Mouse (Mus musculus) hindbrain, postnatal 0 days (tissue): ENCODE results near the gene Defb21. TPM values are rescaled to one million over a fixed set of nuclear protein-coding genes. Genes with fewer than 3 reads are reported as not detected.

Experiments
- ATAC-seq: fragments of 200-750 bp; cut with Nextera tagmentation; 2 replicates; pipeline ENCODE4 v1.8.0; 2017; ENCODE audit warnings: mild to moderate bottlenecking, moderate TSS enrichment, moderate library complexity
- DNase-seq: peaks from one replicate; pipeline ENCODE4 v3.0.0-alpha.2; 2015; ENCODE audit warnings: low spot score
- H3K27ac ChIP-seq: fragments of 300-500 bp; sonication (generic); 2 replicates; pipeline ENCODE4 v1.5.1; 2014; ENCODE audit warnings: mild to moderate bottlenecking
- H3K27me3 ChIP-seq: fragments of 300-500 bp; sonication (generic); 2 replicates; pipeline ENCODE4 v1.6.1; 2014; ENCODE audit warnings: low read length, mixed read lengths; ENCODE audit not compliant: insufficient read depth
- H3K36me3 ChIP-seq: fragments of 300-500 bp; sonication (generic); 2 replicates; pipeline ENCODE4 v1.6.1; 2014; ENCODE audit warnings: low read length, mixed read lengths; ENCODE audit not compliant: insufficient read depth
- H3K4me1 ChIP-seq: fragments of 300-500 bp; sonication (generic); 2 replicates; pipeline ENCODE4 v1.6.1; 2014; ENCODE audit warnings: antibody characterized with exemption, low read length, mixed read lengths; ENCODE audit not compliant: insufficient read depth
- H3K4me2 ChIP-seq: fragments of 300-500 bp; sonication (generic); 2 replicates; pipeline ENCODE4 v1.6.1; 2014; ENCODE audit warnings: low read depth, mild to moderate bottlenecking, low read length, moderate library complexity, mixed read lengths
- H3K4me3 ChIP-seq: fragments of 300-500 bp; sonication (generic); 2 replicates; pipeline ENCODE4 v1.5.1; 2014; ENCODE audit warnings: low read length
- H3K9ac ChIP-seq: fragments of 300-500 bp; sonication (generic); replicated peaks from 2 replicates; pipeline ENCODE4 v1.6.1; 2014; ENCODE audit warnings: mild to moderate bottlenecking, low read length, moderate library complexity, mixed read lengths
- H3K9me3 ChIP-seq: fragments of 300-500 bp; sonication (generic); 2 replicates; pipeline ENCODE4 v1.6.1; 2016; ENCODE audit warnings: low read length, mixed read lengths
- CTCF ChIP-seq: IDR thresholded peaks from 2 replicates; pipeline ENCODE4 v1.5.1; 2016; ENCODE audit warnings: antibody characterized with exemption, control low read depth, low read depth
- WGBS: fragments of 180-500 bp; shearing (Covaris S2); extraction: QIAGEN DNeasy Blood & Tissue Kit; methylation state at CpG from one replicate; pipeline ENCODE4 v1.1.7; 2014; 5-methylcytosine and 5-hydroxymethylcytosine counted together
- polyA plus RNA-seq: library from polyadenylated mRNA; unstranded; fragments of >200 nt; fragmentation: Nextera tagmentation; extraction: Ambion mirVana; gene quantifications from 2 replicates; pipeline ENCODE4 v1.2.1, GENCODE M21; 2015
- total RNA-seq: library from RNA; depleted of rRNA; stranded (reverse); fragments of >200 nt; gene quantifications from 2 replicates; pipeline ENCODE4 v1.2.3, GENCODE M21; 2014; rRNA removed

Gene Defb21
- total and polyA plus RNA-seq, 2 experiments from 2014 or later: not detected

- peak; percentile 52 for TF ChIP-seq CTCF
- Histone ChIP-seq H3K4me2 (no peak overlapping the region), H3K36me3 (no peaks in the 10 kb centered on the region), H3K4me3 (no peak overlapping the region), H3K27ac (no peak overlapping the region), H3K4me1 (no peaks in the 10 kb centered on the region), H3K9ac (no peak overlapping the region), H3K9me3 (no peaks in the 10 kb centered on the region), H3K27me3 (no peaks in the 10 kb centered on the region)
- DNase-seq (no peak), ATAC-seq (no peak)
- WGBS: 67% methylated on average over 5 of the region's 5 CpGs
Observed at GRCm38 (mm10) chr2:152617374-152617773, 44.8 kb downstream of the Defb21 start.

DNA sequence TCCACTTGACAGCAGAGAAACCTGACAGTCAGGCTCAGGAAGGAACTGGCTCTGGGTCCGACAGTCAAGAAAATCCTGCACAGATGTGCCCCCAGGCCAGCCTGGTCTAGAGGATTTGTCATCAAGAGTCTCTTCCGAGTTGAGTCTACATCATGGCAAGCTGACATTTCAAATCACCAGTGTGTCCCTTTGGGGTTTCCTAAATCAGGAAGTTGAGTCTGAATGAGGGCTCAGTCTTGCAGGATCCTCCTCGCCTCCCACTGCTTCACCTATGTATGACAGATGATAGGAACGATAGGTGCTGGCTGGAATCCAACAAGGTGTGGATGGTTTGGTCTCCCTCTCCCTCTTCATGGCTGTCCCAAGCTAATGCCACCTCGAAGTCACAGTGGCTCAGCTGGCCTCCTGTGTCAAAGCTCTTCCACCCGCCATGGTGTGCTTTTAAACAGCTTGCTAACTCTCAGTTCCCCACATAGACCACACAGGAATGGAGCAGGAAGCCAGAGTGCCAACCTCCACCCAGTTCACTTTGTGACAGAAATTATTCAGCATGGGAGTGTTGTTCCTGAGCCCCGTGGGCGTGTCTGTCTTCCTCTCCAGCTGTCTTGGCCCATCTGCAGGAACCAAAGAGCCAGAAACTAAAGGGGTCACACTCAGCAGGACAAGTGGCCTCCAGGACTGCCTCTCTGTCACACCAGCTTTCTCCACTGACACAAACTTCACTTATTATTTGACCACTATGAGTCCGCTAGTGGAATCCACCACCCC lies 48.0 kb downstream of the Defb21 start:
- H3K36me3 ChIP-seq: no peaks in the 10 kb centered on the region
- H3K9me3 ChIP-seq: no peaks in the 10 kb centered on the region
- no peak for TF ChIP-seq CTCF
- H3K4me2 ChIP-seq: no peak overlapping the region
- no peaks in the 10 kb centered on the region for H3K4me1 ChIP-seq
- DNase-seq (no peak), ATAC-seq (no peak)
- WGBS: 67% methylated on average over 9 of the region's 9 CpGs
- H3K4me3 ChIP-seq: no peak overlapping the region
- no peak overlapping the region for H3K9ac ChIP-seq
- no peak overlapping the region for H3K27ac ChIP-seq
- H3K27me3 ChIP-seq: no peaks in the 10 kb centered on the region

GRCm38 (mm10) chr2:152622151-152622550 lies 49.6 kb downstream of the Defb21 start:
- Histone ChIP-seq H3K27ac (no peak overlapping the region), H3K9ac (no peak overlapping the region), H3K4me1 (0 out of 2 replicates have a peak, but pooled peaks cover 4% of the 10 kb centered on the region), H3K27me3 (0 out of 2 replicates have a peak, but pooled peaks cover 4% of the 10 kb centered on the region), H3K36me3 (no peaks in the 10 kb centered on the region), H3K9me3 (no peaks in the 10 kb centered on the region), H3K4me3 (no peak overlapping the region), H3K4me2 (no peak overlapping the region)
- WGBS: 91% methylated on average over 13 of the region's 13 CpGs
- DNase-seq: no peak
- ATAC-seq: no peak
- TF ChIP-seq CTCF: no peak

- DNase-seq (no peak), ATAC-seq (no peak)
- H3K9me3 ChIP-seq: no peaks in the 10 kb centered on the region
- no peak for TF ChIP-seq CTCF
- H3K4me2 ChIP-seq: no peak within 1 kb of the TSS
- H3K4me3 ChIP-seq: no peak within 1 kb of the TSS
- H3K36me3 ChIP-seq: no peaks in the 10 kb centered on the region
- H3K27me3 ChIP-seq: peaks cover 10% of the 10 kb centered on the region; the same call in 1 of the 2 replicates
- no peak within 1 kb of the TSS for H3K27ac ChIP-seq
- 0 out of 2 replicates have a peak, but pooled peaks cover 4% of the 10 kb centered on the region for H3K4me1 ChIP-seq
- 81% methylated on average over 7 of the region's 7 CpGs for WGBS
- no peak within 1 kb of the TSS for H3K9ac ChIP-seq
Observed at GRCm38 (mm10) chr2:152622953-152623352, 50.4 kb downstream of the Defb21 start, which contains the start of gene Defb25. Defb25 (minus strand) TSS chr2:152623053.

Other genes with a start within 250 kb of the Defb21 start
- gene Rbck1, start 240.1 kb upstream of the Defb21 start, total RNA-seq: 119 and 135 TPM in 2 replicates
- 77.9 and 81.6 TPM in 2 replicates for gene Rbck1, start 240.1 kb upstream of the Defb21 start, polyA plus RNA-seq
- gene Trib3, start 228.7 kb upstream of the Defb21 start, total RNA-seq: 2.5 and 4.2 TPM in 2 replicates
- gene Trib3, start 228.7 kb upstream of the Defb21 start, polyA plus RNA-seq: 2.7 and 3.4 TPM in 2 replicates
- gene Nrsn2, start 196.1 kb upstream of the Defb21 start, total RNA-seq: 64.5 and 72.2 TPM in 2 replicates
- 83.8 and 91.3 TPM in 2 replicates for gene Nrsn2, start 196.1 kb upstream of the Defb21 start, polyA plus RNA-seq
- gene Sox12, start 174.7 kb upstream of the Defb21 start, total RNA-seq: 49.7 and 50.2 TPM in 2 replicates
- 9.7 and 10.1 TPM in 2 replicates for gene Sox12, start 174.7 kb upstream of the Defb21 start, polyA plus RNA-seq
- gene Zcchc3, start 157.7 kb upstream of the Defb21 start, total RNA-seq: 17.4 TPM in 2 replicates
- gene Zcchc3, start 157.7 kb upstream of the Defb21 start, polyA plus RNA-seq: 15.8 and 16.1 TPM in 2 replicates
- gene 6820408C15Rik, start 157.2 kb upstream of the Defb21 start, total RNA-seq: 2.3 and 3.9 TPM in 2 replicates
- 3.6 and 4.0 TPM in 2 replicates for gene 6820408C15Rik, start 157.2 kb upstream of the Defb21 start, polyA plus RNA-seq
- not detected in 2 replicates for gene Defb23, start 108.1 kb upstream of the Defb21 start, total RNA-seq
- gene Defb23, start 108.1 kb upstream of the Defb21 start, polyA plus RNA-seq: not detected in 2 replicates
- gene Defb20, start 95.7 kb upstream of the Defb21 start, total RNA-seq: not detected in 2 replicates
- not detected in 2 replicates for gene Defb20, start 95.7 kb upstream of the Defb21 start, polyA plus RNA-seq
- not detected in 2 replicates for gene Defb22, start 82.6 kb upstream of the Defb21 start, total RNA-seq
- gene Defb22, start 82.6 kb upstream of the Defb21 start, polyA plus RNA-seq: not detected in 2 replicates
- not detected in 2 replicates for gene Defb26, start 61.1 kb upstream of the Defb21 start, total RNA-seq
- gene Defb26, start 61.1 kb upstream of the Defb21 start, polyA plus RNA-seq: not detected in 2 replicates
- not detected in 2 replicates for gene Defb28, start 54.5 kb upstream of the Defb21 start, total RNA-seq
- gene Defb28, start 54.5 kb upstream of the Defb21 start, polyA plus RNA-seq: not detected in 2 replicates
- gene Defb29, start 32.6 kb upstream of the Defb21 start, total RNA-seq: not detected in 2 replicates
- gene Defb29, start 32.6 kb upstream of the Defb21 start, polyA plus RNA-seq: not detected in 2 replicates
- not detected in 2 replicates for gene Gm17416, start 3.4 kb upstream of the Defb21 start, total RNA-seq
- not detected in 2 replicates for gene Gm17416, start 3.4 kb upstream of the Defb21 start, polyA plus RNA-seq
- not detected in 2 replicates for gene Defb19, start 7.6 kb downstream of the Defb21 start, total RNA-seq
- not detected in 2 replicates for gene Defb19, start 7.6 kb downstream of the Defb21 start, polyA plus RNA-seq
- gene Defb45, start 26.7 kb downstream of the Defb21 start, total RNA-seq: not detected in 2 replicates
- not detected in 2 replicates for gene Defb45, start 26.7 kb downstream of the Defb21 start, polyA plus RNA-seq
- gene Defb36, start 31.6 kb downstream of the Defb21 start, total RNA-seq: not detected in 2 replicates
- gene Defb36, start 31.6 kb downstream of the Defb21 start, polyA plus RNA-seq: not detected in 2 replicates
- gene Defb25, start 50.3 kb downstream of the Defb21 start, total RNA-seq: not detected in 2 replicates
- gene Defb25, start 50.3 kb downstream of the Defb21 start, polyA plus RNA-seq: not detected in 2 replicates
- gene Rem1, start 54.2 kb downstream of the Defb21 start, total RNA-seq: 1.0 and 1.1 TPM in 2 replicates
- gene Rem1, start 54.2 kb downstream of the Defb21 start, polyA plus RNA-seq: 0.57 and 0.65 TPM in 2 replicates
- 182 and 196 TPM in 2 replicates for gene H13, start 96.7 kb downstream of the Defb21 start, total RNA-seq
- 162 and 163 TPM in 2 replicates for gene H13, start 96.7 kb downstream of the Defb21 start, polyA plus RNA-seq
- 9.0 and 14.0 TPM in 2 replicates for gene Mcts2, start 114.3 kb downstream of the Defb21 start, total RNA-seq
- gene Mcts2, start 114.3 kb downstream of the Defb21 start, polyA plus RNA-seq: 29.4 and 31.2 TPM in 2 replicates
- 142 and 198 TPM in 2 replicates for gene Id1, start 163.5 kb downstream of the Defb21 start, total RNA-seq
- 99.3 and 104 TPM in 2 replicates for gene Id1, start 163.5 kb downstream of the Defb21 start, polyA plus RNA-seq
- 2.1 and 7.1 TPM in 2 replicates for gene Cox4i2, start 181.4 kb downstream of the Defb21 start, total RNA-seq
- 4.8 and 6.1 TPM in 2 replicates for gene Cox4i2, start 181.4 kb downstream of the Defb21 start, polyA plus RNA-seq